Mouse (Mus musculus) embryo, embryonic 10 days (tissue): ENCODE measurements around the gene C1ql3.

Experiments
- DNase-seq: peaks from one replicate; pipeline ENCODE4 v3.0.0-alpha.2; 2015; ENCODE audit warnings: low spot score

C1ql3 gene

DNA sequence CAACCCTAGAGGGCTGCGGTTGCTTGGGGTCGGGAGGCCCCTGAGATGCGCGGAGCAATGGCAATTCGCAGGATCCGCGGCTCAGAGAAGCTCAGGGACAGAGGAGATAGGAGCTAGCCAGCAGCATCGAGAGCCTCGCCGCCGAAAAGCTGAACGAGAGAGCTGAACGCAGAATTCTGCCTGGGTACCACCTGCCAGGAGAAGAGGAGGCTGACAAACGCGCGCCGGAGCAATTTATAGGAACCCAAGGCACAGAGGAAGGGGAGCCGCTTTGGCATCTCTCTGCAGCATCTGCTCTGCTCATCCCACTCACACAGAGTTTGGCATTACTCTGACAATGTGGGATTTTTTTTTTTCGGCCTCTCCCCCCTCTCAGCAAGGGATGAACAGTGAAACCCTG is at the start of gene C1ql3:
TSS of gene C1ql3 (minus strand) at position 335 of the 400 bp plus-strand sequence.
- DNase-seq: peak; percentile 49

DNA sequence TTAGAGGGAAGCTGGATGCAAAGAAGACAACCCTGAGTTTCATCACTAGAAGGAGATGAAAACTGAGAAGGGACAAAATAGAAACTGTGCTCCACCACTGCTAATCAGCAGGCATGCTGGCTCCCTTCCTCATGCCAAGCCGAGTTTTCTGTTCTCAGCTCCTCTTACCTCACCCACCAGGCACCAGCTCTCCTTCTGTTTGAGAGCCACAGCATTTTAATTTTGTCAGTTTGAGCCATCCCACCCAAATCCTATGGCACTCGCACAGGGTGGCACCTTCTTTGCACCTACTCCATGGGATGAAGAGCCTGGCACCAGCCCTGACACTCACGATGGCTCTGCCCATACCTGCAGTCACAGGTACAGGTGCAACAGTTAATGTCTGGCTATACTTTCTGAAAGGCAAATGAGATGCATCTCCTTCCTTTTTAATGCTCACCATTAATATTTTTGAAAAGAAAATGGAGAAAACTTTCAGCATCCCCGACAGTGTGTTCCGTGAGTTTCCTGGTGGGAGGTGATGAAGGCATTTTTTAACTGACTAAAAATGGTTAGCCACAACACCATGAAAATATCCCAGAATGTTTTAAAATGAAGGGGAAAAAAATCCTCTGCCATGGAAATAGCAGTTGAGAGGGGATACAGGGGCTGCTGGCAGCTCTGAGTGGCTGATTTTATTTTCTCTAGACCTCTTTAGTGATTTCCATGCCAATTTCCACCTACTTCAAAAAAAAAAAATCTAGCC is 49.0 kb upstream of the C1ql3 start:
- DNase-seq: no peak

DNA sequence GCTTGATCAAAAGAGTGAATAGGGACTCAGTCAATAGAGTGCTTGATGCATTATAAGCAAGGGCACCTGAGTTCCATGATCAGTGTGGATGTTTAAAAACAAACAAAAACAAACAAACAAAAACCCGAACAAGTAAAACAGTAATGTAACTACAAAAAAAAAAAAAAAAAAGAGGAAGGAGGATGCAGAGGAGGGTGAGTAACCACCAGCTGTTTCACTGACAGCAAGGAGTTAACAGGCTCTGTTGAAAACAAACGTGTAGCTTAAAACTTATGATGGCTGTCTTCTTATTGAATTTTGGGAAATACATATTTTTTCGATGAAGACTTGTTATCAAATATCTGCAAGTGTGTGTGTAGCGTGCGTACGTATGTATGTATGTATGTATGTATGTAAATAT is 37.0 kb upstream of the C1ql3 start:
- DNase-seq: no peak

DNA sequence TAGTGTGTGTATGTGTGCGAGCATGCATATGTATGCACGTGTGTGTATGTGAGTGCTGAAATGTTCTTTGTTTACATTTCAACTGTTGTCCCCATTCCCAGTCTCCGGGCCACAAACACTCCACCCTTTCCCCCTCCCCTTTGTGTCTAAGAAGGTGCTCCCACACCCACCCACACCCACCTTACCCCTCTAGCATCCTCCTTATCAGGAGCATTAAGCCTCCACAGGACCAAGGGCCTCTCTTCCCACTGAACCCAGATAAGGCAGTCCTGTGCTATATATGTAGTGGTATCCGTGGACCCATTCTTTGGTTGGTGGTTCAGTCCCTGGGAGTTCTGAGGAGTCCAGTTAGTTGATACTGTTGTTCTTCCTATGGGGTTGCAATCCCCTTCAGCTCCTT is 32.9 kb upstream of the C1ql3 start:
- no peak for DNase-seq

DNA sequence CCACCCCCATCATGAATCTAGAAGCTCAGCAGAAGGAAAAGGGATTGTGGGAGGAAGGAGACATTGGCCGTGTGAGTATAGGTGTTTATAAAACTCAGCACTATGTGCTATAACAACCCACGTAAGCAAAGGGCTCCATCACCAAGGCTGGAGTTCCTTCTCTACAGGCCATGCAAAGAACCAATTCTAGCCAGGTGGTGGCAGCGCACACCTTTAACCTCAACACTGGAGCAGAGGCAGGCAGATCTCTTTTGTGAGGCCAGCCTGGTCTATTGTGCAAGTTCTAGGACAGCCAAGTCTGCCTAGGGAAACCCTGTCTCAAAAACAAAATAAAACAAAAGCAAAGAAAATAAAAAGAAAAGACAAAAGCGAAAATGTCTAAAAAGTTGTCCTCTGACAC is 28.2 kb upstream of the C1ql3 start:
- no peak for DNase-seq

DNA sequence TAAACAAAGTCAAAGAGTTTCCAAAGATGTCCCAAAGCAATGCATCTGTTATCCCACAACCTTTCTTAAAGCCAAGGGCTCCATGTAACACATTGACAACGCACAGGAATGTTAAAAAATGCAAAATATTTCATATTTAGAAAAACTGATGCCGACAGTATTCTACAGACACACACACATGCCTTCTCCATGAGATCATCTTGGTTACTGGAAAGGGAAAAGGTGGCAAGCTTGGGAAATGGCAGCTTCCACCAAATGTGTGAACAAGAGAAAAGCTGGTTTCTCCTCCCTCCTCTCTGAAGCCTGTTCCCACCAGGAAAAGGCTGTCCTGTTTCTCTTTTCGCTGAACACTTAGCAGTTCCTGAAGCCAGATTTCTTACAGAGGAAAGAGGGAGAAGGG is 27.2 kb upstream of the C1ql3 start:
- no peak for DNase-seq

DNA sequence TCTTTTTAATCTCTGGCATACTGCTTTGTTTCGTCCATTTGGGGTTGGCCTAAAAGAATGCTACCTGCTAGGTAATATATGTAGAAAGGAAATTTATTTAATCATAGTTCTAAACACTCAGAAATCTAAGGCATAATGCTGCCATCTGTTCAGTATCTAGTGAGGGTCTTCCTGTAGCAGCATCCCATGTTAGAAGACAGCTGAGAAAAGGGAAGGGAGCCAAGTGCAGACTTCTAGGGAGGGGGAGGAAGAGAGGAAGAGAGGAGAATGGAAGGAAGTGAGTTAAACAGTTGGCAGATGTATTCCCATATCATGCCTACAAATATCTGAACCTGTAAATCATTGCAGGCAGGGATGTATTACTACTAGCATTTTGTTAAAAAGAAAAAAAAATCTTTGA is 7.3 kb upstream of the C1ql3 start:
- DNase-seq: no peak

DNA sequence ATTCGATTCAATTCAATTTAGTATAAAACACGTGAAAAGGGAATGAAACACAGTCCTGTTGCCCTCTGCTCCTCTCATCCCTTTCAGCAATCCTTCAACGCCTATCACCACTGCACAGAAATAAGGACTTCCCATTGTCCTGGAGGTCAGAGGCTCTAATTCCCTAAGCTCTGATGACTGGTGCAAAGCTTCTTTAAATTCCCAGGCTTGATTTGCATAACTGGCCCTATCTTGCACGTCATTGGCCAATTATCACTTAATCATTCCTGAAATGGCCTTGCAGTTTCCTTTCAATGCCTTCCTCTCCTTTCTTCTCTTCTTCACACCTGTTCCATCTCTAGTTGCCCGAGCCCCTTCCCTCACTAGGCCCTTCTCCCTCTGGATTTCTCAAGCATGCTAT is 6.8 kb upstream of the C1ql3 start:
- peak; percentile 9 for DNase-seq

DNA sequence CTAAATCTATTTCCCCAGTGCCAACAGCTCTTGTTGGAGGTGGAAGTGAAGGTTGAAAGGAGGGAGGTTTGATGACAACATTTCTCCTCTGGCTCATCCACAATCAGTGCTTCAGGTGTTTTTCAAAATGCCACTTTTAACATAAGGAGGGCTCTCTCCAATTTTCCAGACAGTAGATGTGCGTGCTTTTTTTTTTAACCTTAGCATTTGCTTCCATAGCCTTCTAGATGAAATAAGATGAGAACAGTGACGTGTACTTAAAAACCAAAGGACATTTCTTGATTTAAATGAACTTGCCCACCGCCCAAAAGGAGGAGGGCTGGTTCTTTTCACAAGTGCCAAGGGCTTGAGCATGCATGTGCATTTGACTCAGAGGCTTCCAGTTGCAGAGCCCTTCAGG is 367 bp upstream of the C1ql3 start:
- no peak for DNase-seq

DNA sequence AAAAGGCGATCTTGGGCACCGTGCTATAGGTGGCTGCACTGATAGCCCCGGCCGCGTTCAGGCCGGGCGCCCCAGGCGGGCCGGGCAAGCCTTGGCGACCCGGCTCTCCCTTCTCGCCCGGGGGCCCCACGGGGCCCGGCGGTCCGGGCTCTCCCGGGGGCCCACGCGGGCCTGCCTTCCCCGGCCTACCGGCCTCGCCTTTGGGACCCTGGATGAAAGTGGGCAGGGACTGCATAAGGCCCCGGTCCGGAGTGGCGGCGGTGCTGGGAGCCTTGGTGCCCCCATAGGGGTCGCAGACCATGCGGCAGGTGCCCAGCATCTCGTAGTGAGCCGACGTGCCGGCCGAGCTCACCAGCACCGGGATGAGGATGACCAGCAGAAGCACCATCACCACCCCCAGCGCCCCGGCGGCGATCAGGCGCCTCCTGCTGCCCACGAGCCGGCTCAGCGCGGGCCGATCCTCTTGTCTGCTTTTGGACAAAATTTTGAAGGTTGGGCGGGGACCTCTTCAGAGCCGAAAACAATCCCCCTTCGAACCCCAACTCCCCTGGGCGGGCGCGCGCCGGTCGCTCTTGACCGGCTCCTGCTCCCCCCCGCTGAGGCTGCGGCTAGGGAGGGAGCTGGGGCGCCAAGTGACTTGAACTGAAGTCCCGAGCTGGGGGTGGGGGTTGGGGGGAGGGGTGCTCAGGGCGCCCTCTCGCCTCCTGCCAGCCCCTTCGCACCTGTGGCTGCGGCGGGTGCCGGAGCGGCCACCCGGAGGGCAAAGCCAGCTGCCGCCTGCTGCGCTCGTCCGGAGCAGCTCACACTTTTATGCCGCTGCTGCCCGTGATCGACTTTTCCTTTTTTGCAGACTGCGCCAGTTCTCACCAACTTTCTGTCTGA is 905 bp downstream of the C1ql3 start:
- peak; percentile 58 for DNase-seq

DNA sequence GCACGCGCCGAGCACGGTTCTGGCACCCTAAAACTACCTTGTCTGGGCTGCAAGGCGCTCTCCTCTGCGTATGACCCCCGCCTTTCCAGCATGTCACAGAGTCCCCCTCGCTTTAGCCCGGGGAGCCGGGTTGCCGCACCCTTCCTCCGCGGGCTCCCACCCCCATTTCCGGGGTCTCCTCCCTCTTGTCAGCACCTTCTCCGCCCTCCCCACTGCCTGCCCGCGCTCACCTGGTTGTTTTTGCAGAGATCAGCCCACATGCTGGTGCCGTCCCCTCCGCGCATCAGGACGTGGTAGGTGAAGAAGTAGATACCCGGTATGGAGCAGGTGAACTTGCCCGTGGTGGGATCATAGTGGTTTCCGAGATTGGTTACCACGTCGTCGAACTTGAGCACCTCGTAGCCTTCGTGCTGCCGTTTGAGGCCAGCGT is 1.6 kb downstream of the C1ql3 start:
- peak; percentile 8 for DNase-seq

DNA sequence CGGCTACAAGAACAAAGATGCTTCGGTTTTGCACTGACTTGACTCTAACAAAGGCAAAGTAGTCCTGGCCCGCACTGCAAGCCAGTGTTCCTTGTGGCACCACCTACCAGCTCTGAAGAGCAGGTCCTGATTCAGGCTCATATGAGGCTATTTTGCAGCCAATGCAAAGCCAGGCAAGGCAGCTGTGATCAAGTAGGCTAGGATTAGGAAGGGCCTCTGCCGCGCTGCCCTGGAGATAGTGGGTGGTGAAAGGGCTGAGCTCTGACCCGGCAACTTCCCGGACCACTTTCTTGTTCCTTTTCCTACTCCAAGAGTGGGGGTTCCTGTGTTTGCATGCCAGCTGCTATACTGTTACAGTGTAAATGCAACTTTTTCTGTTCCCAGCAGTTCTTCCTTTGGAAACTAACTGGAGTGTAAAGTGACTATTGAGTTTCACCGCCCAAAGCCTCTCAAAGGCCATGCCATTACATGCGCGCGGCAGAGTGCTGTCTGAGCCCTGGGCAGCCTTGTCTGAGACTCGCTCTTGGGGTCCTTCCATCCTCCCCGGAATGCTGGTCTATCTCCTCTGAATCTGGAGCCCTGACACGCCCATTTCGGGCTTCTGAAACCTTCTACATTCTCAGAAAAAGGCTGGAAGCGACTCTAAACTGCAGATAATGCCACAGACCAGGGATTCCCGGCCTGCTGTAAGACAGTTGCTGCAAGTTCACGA is 2.2 kb downstream of the C1ql3 start:
- DNase-seq: peak; percentile 42

DNA sequence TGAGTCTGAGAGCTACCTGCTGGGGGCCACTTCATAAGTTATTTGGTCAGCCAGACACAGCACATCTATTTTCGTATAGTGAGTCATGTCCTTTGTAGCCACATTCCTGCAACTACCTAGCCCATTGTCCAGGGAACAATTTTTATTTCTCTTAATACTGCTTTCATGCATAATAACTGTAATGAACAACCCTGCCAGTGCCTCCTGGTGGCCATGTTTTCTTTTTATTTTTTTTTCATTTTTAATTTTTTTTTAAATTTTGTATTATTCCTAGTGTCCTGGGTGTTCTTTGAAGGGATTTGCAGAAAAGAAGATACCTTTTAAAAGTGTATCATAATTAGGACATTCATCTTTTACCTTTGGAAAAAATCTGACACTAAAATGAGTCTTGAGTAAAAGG is 3.2 kb downstream of the C1ql3 start:
- no peak for DNase-seq

DNA sequence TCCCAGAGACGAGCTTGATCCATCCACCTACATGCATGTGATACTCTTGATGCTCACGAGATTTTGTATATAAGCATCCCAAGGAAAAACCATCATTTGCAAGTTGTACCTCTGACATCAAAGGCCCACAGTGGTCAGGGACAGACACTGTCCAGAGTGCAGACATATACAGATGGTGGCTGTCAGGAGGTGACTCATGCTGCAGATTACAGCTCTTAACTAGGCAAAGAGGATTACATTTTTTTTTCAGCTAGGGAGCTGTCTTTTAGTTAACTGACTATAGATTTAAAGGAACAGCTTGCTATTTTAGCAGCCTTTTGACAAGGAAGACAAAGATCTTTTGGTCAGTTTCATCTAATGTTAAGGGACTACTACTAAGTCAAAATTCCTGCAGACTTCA is 11.6 kb downstream of the C1ql3 start:
- no peak for DNase-seq

DNA sequence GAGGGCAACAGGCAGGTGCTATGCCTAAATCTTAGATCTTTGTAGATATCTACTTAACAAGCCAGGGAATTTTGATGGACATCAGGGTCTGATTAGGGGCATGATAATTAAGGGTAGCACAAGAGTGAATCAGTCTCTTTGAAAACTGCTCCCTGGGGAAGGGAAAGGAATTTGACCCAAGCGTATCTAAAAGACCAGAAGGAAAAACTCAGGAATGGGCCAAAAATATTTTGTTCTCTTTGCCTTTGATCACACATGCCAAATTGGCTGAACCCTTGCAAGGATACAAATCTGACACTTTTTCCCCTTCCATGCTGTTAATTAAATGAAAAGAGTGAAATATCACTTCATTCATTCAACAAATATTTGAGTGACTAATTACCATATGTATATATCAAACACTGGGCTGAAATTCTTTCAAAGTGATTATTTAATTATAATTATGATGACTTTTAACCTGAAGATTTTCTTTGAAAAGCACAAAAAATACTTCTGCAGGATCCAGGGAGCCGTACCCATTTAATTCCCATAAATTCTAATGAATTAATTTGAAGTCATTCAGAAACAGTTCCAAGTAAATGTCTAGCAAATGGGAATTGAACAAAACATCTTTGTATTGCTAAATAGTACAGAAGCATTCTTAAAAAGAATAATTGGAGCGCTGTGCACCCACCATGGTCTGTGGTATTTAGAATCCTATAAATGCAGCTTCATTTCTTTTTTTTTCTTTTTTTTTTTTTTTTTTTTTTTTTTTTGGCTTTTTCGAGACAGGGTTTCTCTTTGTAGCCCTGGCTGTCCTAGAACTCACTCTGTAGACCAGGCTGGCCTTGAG is 26.5 kb downstream of the C1ql3 start:
- peak; percentile 56 for DNase-seq

DNA sequence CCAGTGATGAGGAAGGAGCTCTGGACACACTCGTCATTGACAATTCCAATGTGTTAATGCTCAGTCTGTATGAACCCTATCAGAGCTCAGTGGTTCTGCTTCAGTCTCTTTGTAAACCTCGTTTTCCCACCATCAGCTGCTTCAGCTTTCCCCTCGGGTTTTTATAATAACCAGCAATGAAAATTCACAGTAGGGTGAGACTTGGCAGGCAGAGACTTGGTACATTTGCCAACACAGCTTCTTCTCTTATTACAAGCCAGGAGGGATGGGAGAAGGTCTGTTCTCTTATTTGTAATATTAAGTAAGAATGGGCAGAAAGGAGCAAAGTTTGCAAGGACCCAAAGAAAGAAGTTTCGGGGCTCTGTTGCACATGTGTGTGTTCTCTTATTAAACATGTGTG is 32.8 kb downstream of the C1ql3 start:
- no peak for DNase-seq

DNA sequence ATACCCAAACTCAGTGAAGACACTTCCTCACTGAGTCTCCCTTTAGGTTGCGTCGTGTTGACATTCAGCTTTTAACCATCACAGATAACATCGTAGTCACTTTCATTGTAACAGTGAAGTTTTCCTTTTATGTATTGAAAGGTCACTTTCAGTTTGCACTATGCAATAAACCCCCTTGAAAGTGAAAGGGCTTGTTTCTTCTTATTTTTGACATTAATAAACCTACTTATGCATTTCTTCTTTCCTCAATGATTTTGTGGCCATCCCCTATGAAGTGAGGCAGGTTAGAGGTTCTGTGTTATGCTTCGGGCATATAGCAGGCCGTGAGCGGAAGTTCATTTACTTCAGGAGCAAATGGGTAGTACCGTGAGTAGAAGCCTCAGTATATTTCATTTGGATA is 34.2 kb downstream of the C1ql3 start:
- DNase-seq: no peak

DNA sequence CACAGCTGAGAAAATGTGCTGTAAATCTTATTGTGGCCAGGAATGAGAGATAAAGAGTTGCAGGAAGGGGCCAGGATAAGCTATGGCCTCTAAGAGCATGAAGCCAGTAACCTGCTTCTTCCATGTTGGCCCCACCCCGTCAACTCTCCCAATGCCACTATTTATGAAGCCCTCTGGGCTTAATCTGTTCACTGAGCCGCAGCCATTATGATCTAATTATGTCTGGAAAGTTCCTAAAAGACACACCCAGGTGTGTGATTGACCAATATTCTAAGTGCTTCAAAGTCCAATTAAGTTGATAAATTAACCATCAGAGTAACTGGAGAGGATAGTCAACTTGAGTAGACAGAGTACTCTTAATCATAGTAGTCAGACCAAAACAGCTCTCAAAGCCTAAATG is 37.9 kb downstream of the C1ql3 start:
- DNase-seq: no peak

DNA sequence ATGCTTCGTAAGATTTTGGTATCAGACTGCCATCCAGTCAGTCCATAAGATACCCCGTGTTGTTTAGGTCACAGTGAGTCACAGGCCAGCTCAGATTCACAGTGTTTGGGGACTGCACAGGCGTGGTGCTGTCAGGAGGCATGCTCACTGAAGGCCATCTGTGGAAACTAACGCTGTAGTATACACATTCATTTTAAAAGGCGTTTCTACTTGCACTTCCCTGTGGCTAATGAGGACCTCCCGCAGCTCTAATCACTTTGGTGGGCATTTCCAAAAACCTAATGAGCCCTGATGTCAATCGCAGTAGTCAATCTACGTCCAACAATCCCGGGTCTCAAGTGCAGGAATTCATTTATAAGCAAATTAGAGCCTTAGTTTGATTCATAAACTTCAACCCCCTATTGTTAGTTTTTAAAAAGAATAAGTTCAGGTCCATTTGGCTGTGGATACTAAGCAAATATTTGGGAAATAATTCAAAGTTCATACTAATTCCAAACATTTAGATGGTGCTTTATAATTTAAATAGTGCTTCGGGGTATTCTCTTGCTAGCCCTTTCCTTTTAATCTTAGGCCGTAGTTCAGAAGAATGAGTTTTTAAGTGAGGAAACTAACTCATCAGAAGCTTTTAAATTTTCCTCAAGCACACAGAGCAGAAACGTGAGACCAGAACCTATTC is 41.4 kb downstream of the C1ql3 start:
- DNase-seq: peak; percentile 19

DNA sequence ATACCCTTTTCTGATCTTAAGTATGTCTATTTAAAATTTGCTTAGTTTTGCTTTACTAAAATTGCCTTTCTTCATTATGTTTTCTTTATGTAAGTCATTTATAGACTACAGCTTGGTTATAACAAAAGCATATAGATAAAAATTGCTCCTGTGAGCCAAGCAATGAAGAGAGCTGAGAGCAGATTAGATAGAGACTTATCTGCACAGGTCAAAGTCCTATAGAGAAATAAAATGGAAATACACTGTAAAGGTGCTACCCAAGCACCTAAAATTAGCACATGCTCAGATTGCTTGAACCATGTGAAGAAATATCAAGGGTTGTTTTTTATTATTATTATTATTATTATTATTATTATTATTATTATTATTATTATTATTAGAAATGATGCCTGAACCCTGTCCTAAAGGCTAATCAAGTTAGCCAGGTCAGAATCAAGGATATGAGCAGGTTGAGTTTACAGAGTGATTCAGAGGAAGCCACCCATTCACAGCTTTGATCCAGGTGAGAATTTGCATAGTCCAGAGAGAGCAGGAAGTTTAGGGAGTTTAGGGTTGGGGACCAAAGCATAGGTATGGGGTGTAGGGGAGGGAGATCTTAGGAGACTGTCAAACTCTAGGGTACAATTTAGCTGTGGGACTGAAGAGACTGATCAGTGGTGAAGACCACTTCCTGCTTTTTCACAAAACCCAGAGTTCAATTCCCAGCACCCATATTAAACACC is 54.7 kb downstream of the C1ql3 start:
- DNase-seq: no peak
